Mouse (Mus musculus) stomach, postnatal 0 days (tissue): ENCODE results near the gene Arhgap17.

Experiments
- CTCF ChIP-seq: IDR thresholded peaks from 2 replicates; pipeline ENCODE4 v1.5.1; 2016; ENCODE audit warnings: antibody characterized with exemption, low read depth, mild to moderate bottlenecking, moderate library complexity
- EP300 ChIP-seq: optimal IDR thresholded peaks from 2 replicates; pipeline ENCODE3; 2016; ENCODE audit warnings: antibody characterized with exemption

GRCm38 (mm10) chr7:123258103-123258502 is 111.6 kb downstream of the Arhgap17 start:
- no peak for TF ChIP-seq CTCF
- no peak for TF ChIP-seq EP300
